Mouse (Mus musculus): ENCODE results near the gene Gm9821.

Gm9821 gene

DNA sequence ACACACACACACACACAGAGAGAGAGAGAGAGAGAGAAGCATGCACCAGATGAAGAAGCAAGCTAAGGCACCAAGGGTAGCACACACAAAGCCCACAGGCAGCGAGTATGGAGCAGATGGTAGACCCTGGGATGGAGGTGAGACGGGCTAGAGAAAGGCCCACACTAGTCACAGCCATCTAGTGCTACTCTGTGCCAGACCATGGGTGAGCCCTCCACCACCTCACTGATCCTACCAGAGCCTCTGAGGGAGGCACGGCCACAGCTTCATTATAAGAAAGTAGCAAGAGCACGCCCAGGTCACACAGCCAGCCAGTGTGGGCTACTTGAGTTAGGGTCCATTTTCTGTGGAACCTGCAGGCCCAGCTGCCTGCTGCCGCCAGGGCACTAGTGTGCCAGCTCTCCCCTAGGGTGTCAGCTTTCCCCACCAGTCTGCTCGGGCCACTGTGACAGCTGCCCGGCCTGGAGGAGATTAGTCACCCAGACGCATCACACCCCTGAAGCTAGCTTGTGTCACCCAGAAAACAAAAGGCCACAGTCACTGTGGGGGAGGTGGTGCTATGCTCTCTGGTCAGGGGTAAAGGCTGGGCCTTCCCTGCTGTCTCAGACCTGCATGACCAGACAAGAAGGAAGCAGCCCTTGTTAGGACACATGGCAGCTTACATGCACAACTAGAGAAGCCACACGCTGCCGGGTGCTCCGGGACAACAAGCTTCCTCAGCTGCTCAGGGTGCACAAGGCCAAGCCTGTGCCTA is 2.1 kb downstream of the Gm9821 start:
- DNase-seq (ENCODE audit: low read depth in 2 of 2, low spot score in 2 of 2), result no peak

DNA sequence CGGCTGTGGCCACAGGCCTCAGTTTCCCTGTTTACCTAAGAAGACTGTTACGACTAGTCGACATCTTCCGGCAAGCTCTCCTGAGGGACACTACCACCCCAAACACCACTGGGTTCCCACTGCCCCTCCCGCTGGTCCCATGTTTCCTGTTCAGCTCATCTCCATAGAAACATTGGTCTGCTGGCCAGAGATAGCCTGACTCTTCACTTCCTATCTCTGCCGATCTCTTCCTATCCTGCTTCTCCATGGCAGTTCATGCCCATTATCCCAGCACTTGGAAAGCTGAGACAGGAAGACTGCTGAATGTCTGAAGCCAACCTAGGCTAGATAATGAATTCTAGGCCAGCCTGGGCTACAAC is 2.6 kb downstream of the Gm9821 start:
- no peak for DNase-seq (ENCODE audit: low read depth in 2 of 2, low spot score in 2 of 2)

DNA sequence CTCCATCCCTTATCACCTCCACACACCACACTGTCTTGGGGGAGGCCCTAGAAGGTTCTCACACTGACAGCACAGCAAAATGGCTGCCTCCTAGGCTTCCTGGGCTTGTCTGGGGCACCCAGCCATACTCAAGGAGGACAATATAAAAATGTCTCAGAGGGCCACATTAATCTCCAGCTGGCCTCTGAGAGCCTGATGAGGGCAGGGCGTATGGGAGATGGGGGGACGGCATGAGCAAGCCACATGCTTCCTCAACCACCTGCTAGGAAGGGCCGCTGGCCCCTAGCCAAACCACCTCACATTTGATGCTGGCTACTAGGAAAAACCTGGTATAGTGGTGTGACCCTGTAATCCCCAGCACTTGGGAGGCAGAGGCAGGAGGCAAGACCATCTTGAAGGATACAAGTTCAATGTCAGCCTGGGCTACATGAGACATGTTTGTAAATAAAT is 3.3 kb downstream of the Gm9821 start:
- no peak for DNase-seq (ENCODE audit: low read depth in 2 of 2, low spot score in 2 of 2)

DNA sequence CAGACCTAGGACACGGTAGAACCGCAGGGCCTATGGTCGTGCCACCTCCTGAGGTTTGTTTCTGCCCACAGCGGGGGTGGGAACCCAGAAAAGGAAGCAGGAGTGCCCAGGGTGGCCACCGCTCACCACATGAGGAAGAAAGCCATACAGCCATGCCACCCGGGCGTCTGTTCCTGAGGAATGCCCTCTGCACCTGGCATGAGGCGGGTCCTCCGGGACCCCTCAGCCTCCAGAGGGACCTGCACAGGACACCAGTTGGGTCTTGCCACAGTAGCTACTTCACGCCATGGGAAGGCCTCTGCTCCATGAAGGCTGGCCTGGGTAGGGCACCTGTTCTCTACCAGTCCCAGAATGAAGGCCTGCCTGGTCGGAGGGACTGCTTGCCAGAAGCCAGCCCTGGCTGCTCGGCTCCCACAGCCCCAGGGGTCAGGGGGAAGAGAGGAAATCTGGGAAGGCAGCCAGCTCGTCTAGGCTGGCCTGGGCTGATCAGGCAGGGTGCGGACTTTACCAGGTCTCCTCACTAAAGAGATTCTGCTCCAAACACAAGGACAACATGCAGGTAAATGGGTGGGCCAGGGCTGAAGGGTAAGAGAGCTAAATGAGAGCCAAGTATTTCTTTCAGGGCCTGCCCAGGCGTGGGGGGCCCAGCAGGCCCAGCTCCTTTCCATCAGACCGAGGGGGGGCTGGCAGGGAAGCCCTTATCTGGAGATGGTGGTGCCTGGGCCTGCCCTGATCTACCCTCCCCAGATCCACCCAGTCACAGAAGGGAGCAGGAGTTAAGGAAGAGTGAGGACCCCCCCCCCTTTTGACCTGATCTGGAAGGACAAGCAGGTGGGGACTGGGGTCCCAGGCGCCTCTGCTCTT is 4.1 kb downstream of the Gm9821 start:
- DNase-seq (ENCODE audit: low read depth in 2 of 2, low spot score in 2 of 2), result no peak

DNA sequence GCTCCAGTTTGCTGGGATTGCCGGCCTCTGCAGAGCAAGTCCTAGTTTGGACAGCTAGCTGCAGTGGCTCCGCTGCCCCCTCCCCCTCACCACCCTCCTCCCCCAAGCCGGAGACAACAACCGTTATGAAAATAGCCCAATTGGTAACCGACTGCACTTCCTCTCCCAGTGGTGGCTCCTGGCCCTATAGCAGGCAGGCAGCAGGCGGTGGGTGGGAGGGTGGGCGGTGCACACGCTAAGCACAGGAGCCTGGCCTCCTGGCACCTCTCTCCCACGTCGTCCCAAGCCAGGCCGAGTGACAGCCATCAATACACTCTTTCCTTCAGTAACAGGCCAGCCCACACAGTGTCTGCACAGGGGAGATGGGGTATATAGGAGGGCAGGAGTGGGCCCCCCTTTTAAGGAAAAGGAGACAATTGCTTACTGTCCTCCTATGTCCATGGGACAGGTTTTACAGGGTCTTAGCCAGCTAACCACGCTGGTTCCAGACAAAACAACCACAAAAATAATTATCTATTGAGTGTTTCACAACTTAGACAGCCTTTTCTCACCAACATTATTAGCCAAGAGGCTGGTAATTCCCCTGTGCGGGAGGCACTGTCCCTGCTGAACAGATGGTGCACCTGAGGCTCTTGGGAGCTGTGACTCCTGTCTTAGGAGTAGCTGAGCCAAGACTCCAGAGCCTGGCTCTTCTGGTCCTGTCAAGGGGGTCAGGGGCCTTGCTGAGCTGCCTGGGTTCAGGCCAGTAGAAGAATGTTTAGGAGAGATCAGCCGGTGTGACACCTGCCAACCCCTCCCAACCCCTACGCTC is 5.0 kb downstream of the Gm9821 start:
- peak in 1 of 2 experiments; percentile 35 for DNase-seq (ENCODE audit: low read depth in 2 of 2, low spot score in 2 of 2)

DNA sequence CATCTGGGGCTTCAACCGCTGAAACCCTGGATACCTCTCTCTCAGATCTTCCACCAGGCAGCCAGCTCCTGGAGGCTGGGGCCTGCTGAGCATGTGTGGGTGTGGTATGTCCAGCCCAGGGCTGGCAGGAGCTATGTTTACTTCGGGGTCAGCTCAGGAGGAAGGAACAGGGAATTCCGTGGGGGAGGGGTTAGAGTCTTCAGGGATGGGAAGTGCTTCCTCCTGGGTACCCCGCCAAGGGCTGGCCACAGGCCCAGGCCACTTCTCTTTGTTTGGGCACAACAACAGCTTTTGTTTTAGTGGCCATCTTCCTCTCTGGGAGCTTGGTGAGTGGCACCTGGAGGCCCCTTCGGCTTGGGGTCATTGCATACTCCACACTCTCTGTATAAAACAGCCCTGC is 8.3 kb downstream of the Gm9821 start:
- no peak for DNase-seq (ENCODE audit: low read depth in 2 of 2, low spot score in 2 of 2)

DNA sequence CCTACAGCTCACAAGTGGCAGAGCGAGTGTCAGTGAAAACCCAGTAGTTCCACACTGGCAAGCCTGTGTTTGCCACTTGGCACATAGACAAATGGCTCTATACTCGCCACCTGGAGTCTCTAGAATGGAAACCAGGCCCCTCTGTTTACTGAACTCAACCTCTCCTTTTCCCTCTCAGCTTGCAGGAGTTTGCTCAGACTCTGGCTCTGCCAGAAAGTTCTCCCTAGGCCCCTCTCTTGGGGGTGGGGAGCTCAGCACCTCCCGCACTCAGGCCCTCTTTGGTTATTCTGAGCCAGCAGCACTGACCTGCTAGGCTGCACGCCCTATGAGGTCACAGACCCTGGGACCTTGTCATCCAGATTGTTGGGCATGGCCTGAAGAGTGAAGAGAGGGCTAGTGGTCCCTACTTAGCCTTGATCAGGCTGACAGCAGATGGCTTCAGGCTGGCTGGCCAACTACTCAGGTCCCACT is 9.7 kb downstream of the Gm9821 start:
- DNase-seq (ENCODE audit: low read depth in 2 of 2, low spot score in 2 of 2), result no peak

DNA sequence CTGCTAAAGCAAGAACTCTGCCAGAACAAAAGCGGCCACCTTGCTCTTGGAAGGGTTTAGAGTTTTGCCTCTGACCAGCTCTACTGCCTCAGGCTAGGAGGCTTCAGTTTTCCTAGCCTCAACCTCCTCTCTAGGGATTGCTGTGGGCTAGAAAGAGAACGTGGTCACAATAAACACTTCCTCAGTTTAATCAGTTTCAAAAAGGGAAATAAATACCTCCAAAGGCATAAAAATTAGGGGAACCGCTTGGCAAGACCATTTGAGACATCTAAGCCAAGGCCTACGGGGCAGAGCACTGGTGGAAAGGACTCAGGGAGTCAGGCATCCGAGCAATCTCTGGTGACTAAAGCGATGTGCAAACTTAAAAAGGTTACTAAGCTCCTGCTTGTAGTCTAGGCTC is 10.4 kb downstream of the Gm9821 start:
- no peak for DNase-seq (ENCODE audit: low read depth in 2 of 2, low spot score in 2 of 2)

DNA sequence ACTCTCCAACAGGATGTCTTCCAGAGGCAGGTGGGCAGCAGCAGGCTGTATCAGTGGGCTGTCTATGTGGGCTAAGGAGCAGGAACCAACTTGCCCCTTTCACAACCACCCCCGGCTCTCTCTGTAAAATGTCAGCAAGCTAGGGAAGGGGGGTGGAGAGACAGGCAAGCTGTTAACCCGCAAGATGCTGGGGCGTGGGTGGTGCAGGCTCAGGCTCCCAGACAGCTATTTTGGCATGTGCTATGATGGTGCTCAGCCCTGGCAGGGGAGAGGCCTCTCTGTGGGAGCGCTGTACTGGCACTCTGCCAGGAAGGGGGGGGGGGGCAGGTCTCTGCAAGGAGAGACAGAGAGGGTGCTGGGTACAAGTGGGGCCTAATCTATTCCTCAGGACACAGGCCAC is 11.6 kb downstream of the Gm9821 start:
- no peak for DNase-seq (ENCODE audit: low read depth in 2 of 2, low spot score in 2 of 2)

DNA sequence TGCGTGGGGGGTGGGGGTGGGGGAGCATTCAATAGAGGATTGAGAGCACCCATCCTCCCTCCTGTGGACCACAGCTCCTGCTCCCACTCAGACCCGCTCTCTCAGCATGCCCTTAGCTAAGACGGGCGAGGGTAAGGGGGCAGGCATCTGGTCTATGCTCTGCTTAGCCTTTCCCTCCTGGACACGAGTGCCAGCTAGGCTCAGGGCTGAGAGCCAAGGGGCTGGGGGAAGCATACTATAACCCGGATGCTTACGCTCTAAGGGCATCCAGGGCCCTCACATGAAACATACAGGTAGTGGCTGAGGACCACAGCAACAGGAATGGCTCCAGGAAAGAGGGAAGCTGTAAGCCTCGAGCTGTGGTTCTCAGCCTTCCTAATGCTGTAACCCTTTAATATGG is 12.5 kb downstream of the Gm9821 start:
- DNase-seq (ENCODE audit: low read depth in 2 of 2, low spot score in 2 of 2), result no peak

DNA sequence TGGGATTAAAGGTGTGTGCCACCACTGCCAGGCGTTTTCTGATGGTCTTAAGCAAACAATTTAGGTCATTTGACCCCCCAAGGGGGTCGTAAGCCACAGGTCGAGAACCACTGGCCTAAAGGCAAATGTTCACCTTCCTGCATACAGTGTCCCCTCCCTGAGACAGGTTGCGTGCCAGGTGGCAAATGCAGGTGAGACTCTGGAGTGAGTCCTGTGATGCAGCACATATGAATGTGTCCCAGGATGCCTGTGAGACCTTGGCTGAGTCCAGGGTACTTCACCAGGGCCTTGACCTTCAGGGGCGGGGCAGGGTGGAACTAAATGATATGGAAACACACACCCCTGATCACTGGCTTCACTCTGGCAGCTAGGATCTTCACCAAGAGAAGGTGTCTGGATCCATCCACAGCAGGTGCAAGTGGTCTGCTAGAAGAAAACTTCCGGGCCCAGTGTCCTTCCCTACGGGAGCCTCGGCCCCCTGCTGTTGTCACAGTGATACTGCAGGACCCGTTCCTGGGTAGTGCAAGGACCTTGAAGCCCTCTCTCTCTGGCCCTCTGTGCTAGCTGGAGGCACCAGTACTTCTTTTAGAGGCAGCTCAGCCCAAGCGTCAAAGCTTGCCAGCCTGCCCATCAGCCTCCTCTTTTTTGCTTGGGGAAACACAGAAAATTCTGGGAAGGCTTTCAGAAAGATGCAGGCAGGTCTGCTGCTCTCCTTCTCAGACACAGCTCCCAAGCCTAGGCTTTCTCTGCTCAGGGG is 13.4 kb downstream of the Gm9821 start:
- no peak for DNase-seq (ENCODE audit: low read depth in 2 of 2, low spot score in 2 of 2)

DNA sequence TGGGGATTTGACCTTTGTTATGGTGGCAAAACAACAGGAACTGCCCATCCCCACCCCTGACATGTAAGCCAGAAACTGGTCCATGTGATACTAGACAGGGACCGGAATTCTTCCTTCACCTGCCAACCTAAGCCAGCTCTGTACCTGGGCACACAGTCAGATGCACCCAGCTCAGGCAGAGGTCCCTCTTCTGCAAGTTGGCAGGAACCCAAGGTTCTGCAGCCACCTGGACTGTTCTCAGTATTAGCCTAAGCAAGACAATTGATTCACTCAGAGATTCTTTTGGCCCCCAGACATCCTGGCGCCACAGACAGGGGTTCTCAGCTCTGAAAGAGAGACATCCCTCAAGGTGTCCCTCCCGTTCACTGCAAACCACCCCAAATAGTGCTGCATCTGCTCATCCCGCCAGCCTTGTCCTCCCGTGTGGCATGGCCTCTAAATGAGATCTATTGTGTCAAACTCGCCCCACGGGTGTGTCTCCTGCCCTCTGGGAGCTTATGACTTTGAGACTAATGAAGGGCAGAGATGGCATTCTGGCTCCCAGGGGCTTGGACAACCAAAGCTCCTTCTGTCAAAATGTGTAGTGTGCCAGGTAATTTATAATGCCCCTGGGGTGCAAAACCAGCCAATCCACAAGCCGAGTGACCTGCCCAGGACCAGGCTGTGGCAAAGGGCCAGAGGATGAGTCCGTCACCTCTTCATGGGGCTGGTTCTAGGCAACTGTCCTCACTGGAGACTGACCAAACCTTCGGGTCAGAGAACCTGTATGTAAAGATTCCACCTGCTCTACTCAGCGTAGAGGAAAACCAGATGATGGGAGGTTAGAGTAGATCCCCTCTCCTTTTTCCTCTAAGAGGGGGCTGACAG is 14.3 kb downstream of the Gm9821 start:
- no peak for DNase-seq (ENCODE audit: low read depth in 2 of 2, low spot score in 2 of 2)

DNA sequence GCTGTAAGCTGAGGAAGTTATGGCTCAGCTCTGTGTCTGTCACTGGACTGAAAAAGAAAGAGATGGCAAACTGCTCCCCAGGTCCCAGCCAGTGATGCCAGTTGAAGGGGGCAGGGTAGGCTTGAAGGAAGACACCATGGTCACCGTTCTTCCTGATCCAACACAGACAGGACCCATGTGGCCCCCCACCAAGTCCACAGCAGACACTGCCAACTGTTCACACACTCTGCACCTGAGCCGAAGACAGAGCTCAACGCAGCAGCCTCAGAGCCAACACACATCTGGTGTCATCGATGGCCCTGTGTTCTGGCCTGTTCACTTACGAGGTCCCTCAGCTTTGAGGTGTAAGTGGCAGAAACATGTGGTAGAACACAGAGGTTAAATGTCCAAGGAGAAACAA is 15.0 kb downstream of the Gm9821 start:
- DNase-seq (ENCODE audit: low read depth in 2 of 2, low spot score in 2 of 2), result no peak

DNA sequence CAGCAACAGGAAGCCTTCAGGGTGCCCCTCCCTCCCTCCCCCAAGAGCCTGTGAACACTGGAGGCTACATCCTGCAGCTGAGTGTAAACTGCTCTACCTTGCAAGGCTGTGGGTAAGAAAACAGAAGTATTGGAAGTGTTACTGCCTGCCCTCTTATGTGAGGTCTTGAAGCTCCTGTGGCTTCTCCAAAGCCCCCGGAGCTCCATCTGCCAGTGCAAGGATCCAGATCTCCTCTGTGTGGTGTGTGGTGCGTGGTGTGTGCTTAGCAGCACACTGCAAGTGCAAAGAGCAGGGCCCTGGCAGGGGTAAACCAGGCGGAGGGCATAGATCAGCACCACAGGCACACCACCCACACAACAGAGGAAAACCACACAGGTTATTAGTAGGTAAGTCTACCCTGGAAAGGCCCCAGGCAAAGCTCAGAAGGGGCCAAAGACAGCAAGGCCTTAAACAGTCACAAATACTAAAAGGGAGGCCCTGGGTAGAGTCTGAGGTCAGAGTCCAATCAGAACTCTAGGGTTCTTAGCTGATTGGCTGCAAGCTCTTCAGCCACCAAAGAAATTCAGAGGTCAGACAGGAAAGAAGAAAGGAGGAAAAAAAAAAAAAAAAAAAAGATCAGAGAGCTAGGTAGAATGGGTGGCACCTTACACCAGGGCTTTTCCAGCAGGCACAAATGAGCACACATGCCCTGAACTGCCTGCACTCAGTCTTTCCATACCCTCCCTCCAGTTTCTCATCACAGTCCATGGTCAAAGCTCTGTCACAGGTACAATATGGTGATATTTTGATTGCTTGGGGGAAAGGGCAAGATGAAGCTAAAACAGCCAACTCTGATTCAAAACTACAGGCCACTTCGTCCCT is 16.6 kb downstream of the Gm9821 start:
- DNase-seq (ENCODE audit: low read depth in 2 of 2, low spot score in 2 of 2), result peak in 1 of 2 experiments; percentile 39

DNA sequence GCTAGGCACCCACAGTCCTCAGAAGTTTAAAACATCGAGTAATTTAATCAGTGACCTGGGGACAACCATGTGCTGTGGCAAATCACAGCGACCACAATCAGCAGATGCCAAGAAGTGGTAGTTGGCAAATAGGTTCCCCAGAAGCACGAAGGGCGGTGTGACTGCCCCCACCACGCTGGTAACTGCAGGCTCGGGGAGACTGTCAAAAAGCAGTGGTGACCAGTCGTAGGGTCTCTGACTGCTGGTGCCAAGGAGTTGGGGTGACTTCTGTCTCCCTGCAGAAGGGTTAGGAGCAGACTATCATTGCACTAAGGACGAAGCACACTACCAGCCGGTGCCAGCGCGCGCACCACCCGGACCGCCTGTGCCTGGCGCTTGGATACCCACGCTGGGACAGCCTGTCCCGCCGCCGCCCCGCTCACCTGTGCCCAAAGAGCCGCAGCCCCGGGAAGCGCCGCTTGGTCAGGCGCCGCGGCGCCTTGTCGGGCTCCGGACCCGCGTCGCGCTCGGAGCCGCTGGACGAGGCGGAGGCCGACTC is 17.4 kb downstream of the Gm9821 start:
- DNase-seq (ENCODE audit: low read depth in 2 of 2, low spot score in 2 of 2), result no peak

DNA sequence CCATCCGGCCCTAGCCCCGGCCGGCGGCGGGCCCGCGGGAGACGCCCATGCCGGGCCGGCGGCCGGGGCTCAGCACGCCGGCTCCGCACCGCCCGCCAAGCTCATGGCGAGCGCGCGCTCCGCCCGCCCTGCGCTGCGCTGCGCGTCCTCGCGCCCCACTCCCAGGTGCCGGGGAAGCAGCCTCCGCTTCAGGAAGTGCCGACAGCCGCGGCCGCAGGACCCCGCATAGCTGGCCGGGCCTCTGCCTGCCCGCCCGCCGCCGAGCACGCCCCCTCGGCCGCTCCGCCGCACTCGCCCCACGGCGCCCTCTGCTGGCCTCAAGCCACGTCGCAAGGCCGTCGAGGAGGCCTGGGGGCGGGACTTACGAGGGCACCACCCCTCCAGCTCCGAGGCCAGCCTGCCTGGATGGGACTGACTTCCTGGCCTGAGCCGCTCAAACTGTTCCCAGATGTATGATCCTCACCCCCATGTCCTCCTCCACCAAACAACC is 18.0 kb downstream of the Gm9821 start:
- DNase-seq (ENCODE audit: low read depth in 2 of 2, low spot score in 2 of 2), result peak; percentile 96 to 97

DNA sequence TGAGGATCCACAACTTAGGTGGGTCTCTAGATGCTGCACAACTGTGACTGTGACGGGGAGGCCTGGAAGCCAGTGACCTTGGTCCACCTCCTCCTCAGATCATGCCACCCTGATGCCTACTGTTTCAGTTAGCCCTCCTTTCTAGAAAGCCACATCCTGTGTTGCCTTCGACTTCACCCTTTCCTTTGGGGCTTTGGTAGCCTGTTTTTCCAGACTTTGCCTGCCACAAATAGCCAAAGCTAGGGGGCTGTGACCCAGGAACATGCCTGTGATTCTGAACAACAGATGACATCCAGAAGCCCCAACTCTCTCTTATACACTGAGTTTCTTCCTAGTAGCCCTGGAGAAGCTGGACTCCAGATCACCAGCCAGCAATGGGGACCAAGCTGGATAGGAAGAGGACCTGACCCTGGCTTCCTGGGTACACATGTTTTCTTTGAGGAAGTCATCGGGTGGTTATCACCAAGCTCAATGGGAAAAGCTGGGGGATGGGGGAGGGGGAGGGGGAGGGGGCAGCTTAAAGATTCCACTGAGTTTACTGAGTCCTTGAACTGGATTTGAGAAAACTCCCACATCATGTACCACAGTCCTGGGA is 19.2 kb downstream of the Gm9821 start:
- DNase-seq (ENCODE audit: low read depth in 2 of 2, low spot score in 2 of 2), result no peak

DNA sequence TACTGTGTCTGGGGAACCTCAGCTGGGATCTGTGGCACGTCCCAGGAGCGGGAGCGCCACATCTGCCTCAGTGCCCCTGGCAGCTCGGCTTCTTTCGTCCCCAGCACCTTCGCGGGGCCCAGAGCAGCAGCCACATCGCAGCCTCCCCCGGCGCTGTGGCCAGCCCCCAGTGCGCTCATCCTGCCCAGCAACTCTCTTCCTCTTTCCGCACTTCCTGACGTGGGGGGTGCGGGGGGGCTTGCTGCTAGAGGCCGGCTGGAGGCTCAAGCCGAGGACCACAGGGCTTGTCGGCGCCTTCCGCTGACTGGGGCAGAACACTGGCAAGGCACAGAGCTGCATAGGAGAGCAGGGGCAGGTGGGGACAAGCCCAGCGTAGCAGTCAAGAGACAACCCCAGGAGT is 19.9 kb downstream of the Gm9821 start:
- no peak for DNase-seq (ENCODE audit: low read depth in 2 of 2, low spot score in 2 of 2)

Measured in CD8-positive naive resting alpha-beta T cell, adult 2 months (primary cell).